Mouse (Mus musculus) cerebellum, postnatal 10 days (tissue): ENCODE measurements at regions not wholly inside any gene's neighbourhood (a gene's known extent, or its start where the extent isn't known, plus 50 kb on each side); places are given as distances from the start of the nearest gene placed in this dataset.

Experiments used
- DNase-seq, 2 experiments: peaks; one replicate each; pipeline ENCODE4 v3.0.0; 2021; ENCODE audit warnings: mixed read lengths in 2 of 2

DNA sequence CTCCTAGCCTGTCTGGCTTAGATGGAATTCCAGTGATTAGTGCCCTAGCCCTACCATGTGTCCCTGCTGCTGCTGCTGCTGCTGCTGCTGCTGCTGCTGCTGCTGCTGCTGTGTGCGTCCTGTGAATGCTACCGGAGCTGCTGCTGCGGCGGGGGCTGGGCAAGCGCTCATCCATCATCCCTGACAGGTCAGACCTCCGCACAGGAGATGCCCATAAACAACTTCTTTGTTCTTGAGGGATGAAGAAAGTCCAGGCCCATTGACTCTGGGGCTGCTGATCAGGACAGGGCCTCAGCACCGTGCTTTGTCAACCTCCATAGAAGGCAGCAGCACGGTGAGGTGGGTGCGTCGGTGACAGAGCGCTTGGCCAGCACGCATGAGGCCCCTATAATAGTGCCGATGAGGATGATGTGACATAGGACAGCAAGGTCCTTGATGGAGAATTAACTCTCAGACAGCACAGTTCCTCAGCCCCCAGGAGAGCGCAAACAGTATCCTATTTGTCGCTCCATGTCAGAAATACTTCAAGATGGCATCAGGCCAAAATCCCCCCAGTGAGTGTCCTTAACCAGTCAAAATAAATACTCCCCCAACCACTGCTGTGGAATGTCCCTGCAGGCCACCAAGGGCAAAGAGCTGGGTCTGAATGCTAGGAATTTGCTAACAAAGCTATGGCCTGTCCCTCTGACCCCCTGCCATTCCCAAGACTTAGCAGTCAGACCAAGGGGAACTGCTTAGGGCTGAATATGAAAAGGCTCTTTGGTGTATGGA lies 95.1 kb upstream of the Errfi1 start:
- DNase-seq, result peak in 1 of 2 experiments; percentile 21

DNA sequence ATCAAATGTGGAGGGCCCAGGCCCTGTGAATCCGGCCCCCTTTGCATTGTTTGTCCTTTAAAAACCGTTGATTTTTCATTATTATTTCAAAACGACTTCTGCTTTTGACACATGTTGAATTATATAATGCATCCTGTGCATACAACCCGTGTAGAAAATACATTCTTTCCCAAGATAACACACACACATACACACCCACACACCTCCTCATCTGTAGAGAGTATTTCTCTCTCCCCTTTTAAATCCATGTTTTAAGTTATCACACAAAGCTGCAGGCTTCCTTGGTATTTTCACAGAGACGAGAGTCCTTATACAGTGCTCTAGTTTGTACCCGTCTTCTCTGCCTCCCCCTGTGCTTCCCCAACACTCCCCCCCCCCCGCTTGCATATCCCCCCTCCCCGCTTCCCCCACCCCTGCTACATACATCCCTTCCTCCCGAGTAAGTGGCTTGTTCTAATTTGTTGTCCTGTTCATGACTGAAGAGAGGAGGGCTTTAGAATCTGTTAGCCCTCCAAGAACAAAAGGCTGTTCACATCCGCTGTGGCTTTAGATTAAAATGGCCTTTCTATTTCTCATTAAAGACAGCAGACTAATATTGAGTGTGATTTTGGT lies 95.8 kb upstream of the Errfi1 start:
- DNase-seq, result no peak

DNA sequence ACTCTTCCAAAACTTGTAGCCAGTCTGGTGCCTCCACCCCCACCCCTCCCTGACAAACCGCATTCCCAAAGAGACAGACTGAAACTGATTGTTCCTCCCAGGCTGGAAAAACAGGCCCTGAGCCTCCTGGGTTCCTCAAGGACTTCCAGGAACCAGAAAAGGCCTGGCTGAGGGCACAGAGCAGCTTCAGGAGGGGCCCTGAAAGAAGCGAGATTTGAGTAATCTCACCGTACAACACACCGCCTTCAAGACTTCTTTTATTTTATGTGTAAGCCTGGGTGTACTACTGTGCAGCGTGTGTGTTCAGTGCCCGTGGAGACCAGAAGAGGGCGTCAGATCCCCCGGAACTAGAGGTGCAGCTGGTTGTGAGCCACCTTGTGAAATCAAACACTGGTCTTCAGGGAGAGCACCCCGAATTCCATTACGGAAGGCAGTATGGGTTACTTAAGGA lies 96.4 kb upstream of the Errfi1 start:
- no peak for DNase-seq

DNA sequence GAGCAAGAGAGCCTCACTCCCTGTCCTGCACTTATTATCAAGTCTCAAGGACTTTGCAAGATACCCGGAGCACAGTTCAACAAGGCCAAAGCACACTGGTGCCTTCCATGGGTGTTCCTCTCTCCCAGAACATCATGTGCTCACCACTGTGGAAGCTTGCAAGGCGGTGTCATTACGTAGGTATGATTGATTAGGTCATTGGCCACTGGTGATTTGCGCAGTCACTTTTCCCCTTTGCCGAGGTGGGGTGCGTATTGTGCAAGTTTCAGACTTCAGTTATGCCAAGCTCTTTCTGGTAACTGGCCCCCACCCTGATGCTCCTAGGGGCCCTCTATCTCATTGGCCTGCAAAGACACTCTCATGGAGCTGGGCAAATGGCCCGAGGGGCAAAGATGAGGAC lies 98.3 kb upstream of the Errfi1 start:
- no peak for DNase-seq

DNA sequence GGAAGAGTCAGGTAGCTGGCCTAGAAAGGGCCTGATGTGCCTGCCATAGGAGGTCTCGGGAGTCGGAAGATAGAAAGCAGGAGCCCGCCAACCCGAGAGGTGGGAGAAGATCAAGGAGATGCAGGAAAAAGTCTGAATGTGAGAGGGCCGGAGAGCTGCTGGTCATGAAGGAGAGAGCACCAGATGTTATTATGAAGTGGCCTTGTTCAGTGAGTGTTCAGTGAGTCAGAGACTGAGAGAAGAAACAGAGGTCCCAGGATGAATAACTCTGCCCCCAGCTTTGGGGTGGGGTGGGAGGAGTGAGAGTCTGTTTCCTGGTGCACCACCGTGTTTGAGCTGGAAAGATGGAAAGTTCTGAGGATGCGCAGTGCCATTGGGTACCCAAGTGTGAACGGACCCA lies 100.2 kb upstream of the Slc45a1 start:
- no peak for DNase-seq

DNA sequence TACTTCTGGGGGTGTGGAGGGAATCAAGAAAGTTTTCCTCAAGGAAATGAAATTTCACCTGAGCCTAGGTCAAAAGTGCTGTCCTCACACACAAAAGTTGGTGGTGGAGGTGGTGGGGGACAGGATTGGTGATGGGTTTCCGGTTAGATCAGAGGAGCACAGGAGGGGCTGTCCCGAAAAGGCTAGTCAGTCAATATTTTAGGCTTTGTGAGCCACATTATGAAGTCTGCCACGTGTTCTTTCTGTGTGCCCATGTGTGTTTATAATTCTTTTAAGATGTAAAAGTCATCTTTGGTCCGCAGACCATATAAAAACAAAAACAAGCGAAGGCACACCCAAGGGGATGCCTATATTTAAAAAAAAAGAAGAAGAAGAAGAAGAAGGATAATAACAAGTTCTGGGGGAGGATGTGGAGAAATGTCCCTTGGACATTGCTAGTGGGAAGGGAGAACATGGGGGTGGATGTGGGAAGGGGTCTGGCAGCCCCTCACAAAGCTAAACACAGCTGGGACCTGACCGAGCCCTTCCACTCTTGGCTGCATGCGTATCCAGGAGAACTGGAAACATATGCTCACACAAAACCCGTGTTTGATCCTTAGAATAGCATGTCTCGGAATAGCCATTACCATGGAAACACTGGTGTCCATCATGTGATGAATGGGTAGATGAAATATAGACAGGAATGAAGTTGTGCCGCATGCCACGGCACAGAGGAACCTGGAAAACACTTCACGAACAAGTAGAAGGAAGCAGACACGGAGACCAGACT lies 98.7 kb upstream of the Slc45a1 start:
- DNase-seq, result no peak

DNA sequence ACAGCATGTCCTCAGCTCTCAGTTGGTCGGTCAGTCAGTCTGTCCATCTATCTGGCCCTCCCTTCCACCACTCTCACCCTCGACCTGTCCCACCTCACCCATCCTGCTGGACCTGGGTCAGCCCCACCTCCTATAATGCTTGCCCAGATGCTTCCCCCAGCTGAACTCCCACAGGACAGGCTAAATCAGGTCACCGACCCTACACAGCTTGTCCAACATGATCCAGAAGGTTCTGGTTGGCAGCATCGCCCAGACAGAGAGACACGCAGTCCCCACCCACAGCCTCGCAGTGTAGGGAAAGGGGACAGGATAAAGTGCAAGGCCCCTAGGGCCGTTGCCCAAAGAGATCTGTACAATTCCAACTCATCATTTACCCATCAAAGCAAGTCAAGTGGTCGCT lies 97.1 kb upstream of the Slc45a1 start:
- no peak for DNase-seq

DNA sequence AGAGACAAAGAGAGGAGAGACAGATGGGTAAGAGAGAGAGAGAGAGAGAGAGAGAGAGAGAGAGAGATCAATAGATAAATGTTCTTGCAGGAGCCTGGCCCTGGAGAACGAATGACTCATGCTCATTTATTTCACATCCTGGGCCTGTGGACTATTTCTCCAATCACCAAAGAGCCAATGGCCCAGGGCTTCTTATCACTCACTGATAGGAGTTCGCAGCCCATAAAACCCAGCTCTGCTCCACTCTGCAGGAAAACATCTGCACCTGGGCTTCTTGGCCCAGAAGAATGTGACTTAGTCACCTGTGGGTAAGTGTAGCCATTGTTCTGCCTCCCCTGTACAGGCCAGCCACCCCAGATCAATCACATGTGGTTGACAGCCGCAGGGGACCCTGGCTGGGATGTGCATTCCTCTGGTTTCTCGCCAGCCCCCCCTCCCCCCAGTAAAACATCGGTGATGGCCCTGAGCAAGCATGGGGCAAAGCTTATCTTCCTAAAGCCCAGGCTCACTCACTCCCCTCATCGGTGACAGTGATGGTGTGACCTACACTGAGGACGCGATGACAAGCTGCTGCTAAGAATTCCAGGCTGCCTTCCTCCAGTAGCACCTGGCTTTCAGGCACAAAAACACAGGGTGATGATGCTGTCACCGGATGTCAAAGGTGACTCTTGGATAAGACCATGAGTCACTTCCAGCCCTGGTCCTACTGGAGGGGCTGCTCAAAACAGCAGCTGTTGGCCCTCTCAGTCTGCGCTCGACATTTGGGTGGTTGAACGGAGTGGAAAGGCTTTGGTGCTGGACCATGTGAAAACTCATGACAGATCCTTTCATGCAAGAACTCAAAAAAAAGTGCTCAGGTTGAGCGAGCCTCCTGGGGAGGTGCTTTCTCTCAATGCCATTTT lies 96.4 kb upstream of the Slc45a1 start:
- no peak for DNase-seq

DNA sequence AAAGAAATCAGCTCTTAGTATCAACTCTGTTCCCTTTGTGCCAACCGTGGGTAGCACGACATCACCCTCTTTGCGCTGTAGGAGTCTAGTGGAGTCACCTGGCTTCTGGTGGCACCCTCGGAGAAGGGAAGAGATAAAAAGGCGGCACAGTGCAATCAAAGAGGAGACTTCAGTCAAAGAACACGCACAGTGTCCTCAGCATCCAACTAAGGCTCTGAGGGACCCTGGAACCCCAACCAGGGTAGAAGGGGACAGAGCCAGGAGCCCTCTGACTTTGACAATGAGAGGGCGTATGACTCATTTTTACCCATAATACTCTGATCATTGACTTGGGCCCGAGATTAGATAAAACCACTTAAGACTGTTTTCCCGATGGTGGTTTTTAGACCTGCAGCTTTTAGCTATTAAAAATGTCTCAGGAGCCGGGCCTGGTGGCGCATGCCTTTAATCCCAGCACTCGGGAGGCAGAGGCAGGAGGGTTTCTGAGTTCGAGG lies 94.5 kb upstream of the Slc45a1 start:
- no peak for DNase-seq

DNA sequence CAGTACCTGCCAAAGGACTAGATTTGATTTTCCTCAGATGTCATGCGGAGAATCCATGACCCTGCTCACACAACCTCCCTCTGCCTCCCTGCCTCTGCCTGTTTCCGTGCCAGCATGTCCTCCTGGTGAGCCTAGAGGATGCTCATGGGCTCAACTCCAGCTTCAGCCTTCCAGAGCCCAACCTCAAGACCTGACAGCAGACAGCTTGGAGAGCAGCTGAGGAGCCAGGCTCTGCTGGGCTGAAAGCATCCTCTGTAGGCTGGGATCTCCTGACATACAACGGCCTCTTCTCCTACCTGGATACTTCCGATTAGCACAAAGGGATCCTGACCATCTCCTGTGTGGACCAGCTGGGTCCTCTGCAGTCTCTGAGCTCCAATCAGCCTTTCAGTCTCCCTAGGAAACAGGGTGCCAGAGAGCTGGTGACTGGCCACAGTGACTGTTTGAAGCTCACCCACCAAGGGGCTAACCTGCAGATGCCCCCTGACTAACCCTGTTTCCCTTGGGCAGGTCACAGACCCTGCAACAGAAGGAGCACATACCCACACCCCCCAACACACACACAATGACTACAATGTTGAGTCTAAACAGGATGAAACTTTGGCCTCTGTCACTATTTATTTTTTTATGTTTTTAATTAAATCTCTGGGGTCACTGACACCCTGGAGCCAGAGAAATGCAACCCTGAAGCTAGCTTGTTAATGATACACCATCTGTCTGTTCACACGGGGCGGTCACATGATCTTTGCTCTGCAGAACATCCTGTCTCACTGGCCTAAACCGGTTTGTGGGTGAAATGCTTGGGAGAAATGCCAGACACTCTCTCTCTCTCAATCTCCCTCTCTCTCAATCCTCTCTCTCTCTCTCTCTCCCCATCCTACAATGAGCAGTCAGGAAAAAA lies 93.8 kb upstream of the Slc45a1 start:
- DNase-seq, result peak; percentile 59 to 71

DNA sequence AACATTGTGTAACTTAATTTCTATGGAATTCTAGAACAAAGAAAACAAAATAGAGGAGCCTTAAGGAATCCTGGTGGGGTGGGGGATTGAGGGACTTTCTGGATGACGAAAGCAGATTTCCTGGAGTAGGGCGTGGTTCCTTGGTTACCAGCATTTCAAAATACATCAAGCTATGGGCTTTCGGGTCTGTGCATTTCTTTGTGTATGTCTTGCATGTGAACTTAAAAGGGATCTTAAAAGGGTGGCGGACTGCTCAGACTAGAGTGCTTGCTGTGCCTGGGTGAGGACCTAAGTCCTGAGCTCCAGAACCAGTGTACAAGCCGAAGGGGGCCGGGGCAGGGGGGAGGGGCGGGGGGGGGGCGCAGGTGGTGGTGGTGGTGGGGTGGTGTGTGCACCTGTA lies 91.5 kb upstream of the Slc45a1 start:
- no peak for DNase-seq

DNA sequence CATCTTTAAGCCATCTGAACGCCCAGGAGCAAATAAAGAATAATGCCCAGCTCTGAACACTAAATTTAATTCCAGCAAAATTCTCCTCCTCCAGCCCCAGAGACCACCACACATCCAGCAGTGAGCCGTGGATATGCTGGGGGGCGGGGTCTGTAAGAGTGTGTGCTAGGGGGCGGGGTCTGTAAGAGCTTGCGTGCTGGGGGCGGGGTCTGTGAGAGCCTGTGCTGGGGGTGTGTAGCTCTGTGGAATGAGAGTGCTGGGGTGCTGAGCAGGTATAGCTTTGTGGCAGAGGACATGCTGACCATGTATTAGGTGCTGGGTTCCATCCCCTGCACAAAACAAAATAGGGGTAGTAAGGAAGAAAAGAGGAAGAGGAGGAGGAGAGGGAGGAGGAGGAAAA lies 91.1 kb upstream of the Slc45a1 start:
- DNase-seq, result peak in 1 of 2 experiments; percentile 24

DNA sequence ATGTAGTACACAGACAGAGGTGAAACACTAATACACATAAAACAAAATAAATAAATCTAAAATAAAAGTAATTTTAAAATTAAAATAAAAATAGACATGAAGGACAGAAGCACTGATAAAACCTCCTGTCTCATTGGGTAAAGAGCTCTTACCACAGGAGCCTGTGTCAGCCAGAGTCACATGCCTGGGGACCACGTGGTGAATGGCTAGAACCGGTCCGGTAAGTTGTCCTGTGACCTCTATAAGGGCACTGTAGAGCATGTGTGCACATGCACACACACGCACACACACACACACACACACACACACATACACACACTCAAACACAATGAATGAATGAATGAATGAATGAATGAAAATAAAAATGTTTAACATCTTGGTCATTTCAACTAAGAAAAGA lies 89.8 kb upstream of the Slc45a1 start:
- no peak for DNase-seq

DNA sequence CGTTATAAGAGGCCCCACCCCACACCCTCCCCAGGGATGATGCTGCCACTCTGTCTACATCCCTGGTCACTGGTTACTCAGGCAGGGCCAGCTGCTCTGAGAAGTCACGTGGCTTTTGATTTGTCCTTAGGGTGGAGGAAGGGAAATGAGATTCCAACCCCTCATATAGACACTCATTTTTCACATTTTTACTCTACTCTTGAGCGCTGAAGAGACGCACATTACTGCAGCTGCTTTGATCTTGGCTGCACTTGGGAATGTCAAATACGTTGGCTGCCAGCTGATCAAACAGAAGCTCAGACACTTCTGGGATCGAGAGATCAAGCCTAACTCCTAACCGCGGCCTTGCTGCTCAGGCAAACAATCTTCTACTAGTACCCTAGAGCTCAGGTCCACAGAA lies 88.2 kb upstream of the Slc45a1 start:
- DNase-seq, result no peak

DNA sequence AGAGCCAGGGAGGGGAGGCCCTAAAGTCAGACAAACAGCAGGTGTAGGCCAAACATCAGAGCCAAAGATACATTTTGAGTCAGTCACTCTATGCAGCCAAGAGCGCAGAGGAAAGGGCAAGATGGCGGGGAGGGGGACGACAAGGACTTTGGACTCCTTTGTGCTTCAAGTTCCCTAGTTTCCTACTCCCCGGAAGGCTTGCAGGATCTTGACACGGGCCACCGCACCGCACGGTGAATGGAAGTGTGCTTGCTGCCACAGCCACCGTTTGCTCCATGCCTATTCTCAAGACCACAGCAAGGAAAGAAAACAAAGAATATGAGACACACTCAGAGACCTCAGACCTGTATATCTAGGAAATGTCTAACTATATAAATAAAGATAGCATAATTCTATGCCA lies 86.8 kb upstream of the Slc45a1 start:
- DNase-seq, result no peak

DNA sequence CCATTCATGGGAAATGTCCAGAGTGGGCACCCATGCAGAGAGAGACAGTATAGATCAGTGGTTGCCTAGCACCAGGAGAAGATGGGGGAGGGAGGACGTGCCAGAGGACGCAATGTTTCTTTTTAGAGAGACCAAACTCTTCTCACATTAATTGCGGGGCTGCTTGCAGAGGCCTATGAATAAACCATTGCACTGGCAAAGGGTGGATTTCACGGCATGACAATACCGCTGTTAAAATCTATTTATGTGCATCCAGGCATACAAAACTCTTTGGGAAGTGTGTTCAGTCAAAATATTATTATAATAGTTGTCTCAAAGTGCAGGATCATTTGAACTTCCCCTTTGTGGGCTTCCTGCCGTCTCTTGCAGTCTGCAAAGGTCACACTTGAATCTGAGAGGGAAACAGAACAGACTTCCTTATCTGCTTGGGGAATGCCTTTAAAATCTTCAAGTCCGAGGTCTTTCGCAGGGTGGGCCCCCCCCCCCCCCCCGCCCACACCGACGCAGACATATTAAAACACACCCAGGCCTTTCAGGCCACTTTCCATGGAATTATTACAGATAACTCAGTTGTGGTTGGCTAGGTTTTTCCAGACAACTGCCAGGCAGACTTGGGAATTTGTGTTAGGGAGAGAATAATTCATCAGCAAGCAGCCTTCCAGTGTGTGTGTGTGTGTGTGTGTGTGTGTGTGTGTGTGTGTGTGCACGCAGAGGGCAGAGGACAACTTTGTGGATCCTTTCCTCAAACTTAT lies 78.3 kb upstream of the Slc45a1 start:
- DNase-seq, result no peak

DNA sequence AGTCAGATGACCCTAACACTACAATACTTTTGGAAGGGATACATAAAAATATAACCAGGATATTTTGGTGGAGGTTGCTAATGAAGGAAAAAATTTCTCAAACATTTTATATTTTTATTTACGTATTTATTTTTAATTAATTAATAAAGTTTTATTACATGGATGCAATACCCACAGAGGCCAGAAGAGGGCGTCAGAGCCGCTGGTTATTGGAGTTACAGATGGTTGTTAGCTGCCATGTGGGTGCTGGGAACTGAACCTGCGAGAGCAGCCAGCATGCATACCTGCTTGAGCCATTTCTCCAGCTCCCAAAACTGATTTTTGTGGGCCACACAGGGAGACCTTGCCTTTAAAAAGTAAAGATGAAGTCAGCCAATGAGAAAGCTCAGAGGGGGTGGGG lies 74.6 kb upstream of the Slc45a1 start:
- no peak for DNase-seq

DNA sequence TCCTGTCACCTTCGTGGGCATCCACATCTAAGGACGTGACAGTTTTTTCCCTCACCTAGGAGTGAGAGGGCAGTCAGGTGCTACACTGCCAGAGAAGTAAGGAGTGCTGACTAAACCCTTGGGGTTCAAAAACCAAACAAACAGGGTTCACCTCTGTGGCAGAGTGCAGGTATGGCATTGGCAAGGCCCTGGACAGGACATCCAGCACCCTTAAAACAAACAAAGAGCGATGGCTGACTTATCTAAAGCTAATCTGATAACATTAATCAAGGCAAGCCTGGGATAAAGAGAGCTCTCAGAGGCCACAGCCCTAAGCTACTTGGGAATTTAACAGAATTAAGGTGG lies 74.1 kb upstream of the Slc45a1 start:
- DNase-seq, result no peak

DNA sequence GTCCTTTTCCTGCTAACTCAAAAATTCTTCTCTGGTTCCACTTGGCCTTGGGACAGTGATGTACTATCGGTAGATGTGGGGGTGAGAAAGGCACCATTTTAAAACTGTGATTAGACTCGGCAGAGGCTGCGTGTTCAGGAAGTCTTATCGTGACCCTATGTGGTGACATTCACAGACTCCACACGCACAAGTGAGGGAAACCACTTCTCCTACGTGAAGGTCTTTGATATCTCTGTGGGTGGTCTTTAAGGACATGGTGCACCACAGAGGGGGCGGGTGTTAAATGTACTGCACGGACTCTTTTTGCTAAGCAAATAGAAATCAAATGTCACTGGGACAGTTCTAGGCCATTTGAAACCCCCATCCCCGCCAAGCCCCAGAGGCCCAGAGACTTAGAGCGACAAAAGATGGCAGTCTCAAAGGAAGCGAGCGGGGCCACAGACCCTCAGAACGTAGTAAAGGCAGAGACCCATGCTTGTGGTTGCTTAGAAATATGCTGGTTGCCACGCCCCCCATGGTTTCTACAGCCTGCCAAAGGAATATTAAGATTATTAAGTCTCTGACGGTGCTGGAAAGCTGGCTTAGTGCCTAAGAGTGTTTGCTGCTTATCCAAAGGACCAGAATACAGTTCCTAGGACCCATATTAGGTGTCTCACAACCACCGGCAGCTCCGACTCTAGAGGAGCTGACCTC lies 73.6 kb upstream of the Slc45a1 start:
- no peak for DNase-seq

DNA sequence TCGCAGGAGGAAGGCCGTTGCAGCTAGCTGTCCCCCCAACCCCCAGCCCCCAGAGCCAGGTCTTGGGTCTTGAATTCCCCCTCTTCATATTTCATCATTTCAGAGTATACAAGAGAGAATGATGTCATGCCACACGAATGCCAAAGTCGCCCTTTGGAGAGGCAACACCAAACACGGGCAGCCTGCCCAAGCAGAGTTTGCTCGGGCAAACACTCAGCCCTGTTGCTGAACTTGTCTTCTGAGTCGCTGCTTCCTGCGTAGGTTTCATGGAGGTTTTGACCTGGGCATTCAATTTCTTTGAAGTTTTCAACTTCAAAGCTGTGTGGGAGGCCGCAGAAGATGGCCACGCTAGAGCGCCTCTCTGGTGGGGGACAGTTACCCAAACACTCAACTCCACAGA lies 72.8 kb upstream of the Slc45a1 start:
- DNase-seq, result peak; percentile 39 to 43
